Mouse (Mus musculus) myocyte (in vitro differentiated cells): Measurements from ENCODE around the gene Sdccag8. TPM values are rescaled to one million over a fixed set of nuclear protein-coding genes. Genes with fewer than 3 reads are reported as not detected.

Experiments used
- H3K27me3 ChIP-seq: one replicate; pipeline ENCODE4 v1.6.1; 2011; ENCODE audit not compliant: control insufficient read depth, insufficient read depth, insufficient read length
- H3K36me3 ChIP-seq: one replicate; pipeline ENCODE4 v1.6.1; 2011; ENCODE audit not compliant: control insufficient read depth, insufficient read depth
- H3K4me2 ChIP-seq: one replicate; pipeline ENCODE4 v1.6.1; 2011; ENCODE audit warnings: low read depth, control low read depth
- H3K4me3 ChIP-seq: one replicate; pipeline ENCODE4 v1.5.1; 2011; ENCODE audit warnings: mild to moderate bottlenecking, control low read depth, moderate library complexity
- H3K79me2 ChIP-seq: one replicate; pipeline ENCODE4 v1.6.1; 2011; ENCODE audit not compliant: control insufficient read depth, insufficient read depth
- H3ac ChIP-seq: one replicate; pipeline ENCODE4 v1.6.1; 2011; ENCODE audit not compliant: control insufficient read depth, insufficient read length
- CEBPB ChIP-seq: IDR thresholded peaks from 2 replicates; pipeline ENCODE4 v1.6.1; 2011; ENCODE audit warnings: mild to moderate bottlenecking, moderate library complexity; ENCODE audit not compliant: poor library complexity, insufficient read depth, severe bottlenecking
- E2F4 ChIP-seq: IDR thresholded peaks from one replicate; pipeline ENCODE4 v1.6.1; 2011; ENCODE audit warnings: mild to moderate bottlenecking, control low read depth, moderate library complexity; ENCODE audit not compliant: insufficient read depth
- MAX ChIP-seq: IDR thresholded peaks from one replicate; pipeline ENCODE4 v1.6.1; 2011; ENCODE audit warnings: low read depth, mild to moderate bottlenecking, control low read depth
- MYOD1 ChIP-seq, 3 experiments: IDR thresholded peaks; one replicate each; pipeline ENCODE4 v1.6.1; 2011; ENCODE audit warnings: control low read depth in 2 of 3, low read depth in 2 of 3, mild to moderate bottlenecking in 2 of 3, moderate library complexity in 1 of 3; ENCODE audit not compliant: insufficient read length in 2 of 3, control insufficient read depth in 1 of 3
- MYOG ChIP-seq, 3 experiments: IDR thresholded peaks; one replicate each; pipeline ENCODE4 v1.6.1; 2011; ENCODE audit warnings: control low read depth in 2 of 3, low read depth in 2 of 3, mild to moderate bottlenecking in 2 of 3; ENCODE audit not compliant: insufficient read length in 2 of 3, control insufficient read depth in 1 of 3, insufficient read depth in 1 of 3
- POLR2A ChIP-seq: IDR thresholded peaks from one replicate; pipeline ENCODE4 v1.6.1; 2011; ENCODE audit warnings: low read depth, mild to moderate bottlenecking, control low read depth, moderate library complexity; ENCODE audit not compliant: insufficient read length
- POLR2AphosphoS2 ChIP-seq: IDR thresholded peaks from one replicate; pipeline ENCODE4 v1.6.1; 2011; ENCODE audit warnings: low read depth, control low read depth; ENCODE audit not compliant: insufficient read length
- REST ChIP-seq: IDR thresholded peaks from one replicate; pipeline ENCODE4 v1.6.1; 2011; ENCODE audit warnings: mild to moderate bottlenecking, control low read depth, moderate library complexity; ENCODE audit not compliant: insufficient read depth, insufficient read length
- SRF ChIP-seq: IDR thresholded peaks from one replicate; pipeline ENCODE4 v1.6.1; 2011; ENCODE audit warnings: low read depth; ENCODE audit not compliant: control insufficient read depth, insufficient read length
- TCF12 ChIP-seq: IDR thresholded peaks from one replicate; pipeline ENCODE4 v1.6.1; 2011; ENCODE audit warnings: mild to moderate bottlenecking, control low read depth; ENCODE audit not compliant: poor library complexity, insufficient read depth, severe bottlenecking
- TCF3 ChIP-seq: IDR thresholded peaks from one replicate; pipeline ENCODE4 v1.6.1; 2011; ENCODE audit warnings: low read depth, control low read depth; ENCODE audit not compliant: insufficient read length
- USF1 ChIP-seq: IDR thresholded peaks from one replicate; pipeline ENCODE4 v1.6.1; 2011; ENCODE audit warnings: low read depth, mild to moderate bottlenecking, control low read depth, moderate library complexity
- polyA plus RNA-seq: library from polyadenylated mRNA; unstranded; fragments of >200 nt; fragmentation: generic; extraction: Trizol; gene quantifications from one replicate; pipeline ENCODE4 v1.2.1, GENCODE M21; 2012; ENCODE audit warnings: missing spikeins

Sdccag8 gene
- polyA plus RNA-seq, 1 experiment: 8.4 TPM

DNA sequence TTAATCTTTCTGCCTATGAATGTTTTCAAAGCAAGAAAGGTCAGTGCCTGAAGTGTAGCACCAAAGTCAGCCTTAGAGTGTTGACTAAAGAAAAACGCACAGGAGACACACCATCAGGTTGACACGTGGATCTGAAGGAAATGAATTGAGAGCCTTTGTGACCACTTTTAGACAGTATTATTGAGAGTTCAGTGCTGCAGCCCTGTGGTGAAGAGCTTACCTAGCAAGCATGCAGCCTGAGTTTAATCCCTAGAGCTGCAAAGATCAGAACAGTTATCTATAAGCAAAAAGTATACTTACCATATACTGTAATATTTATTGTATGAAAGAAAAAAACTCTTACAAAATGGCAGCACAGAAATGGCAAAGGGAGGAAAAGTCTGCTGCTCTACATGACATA, 223.9 kb downstream of the Sdccag8 start:
- Histone ChIP-seq H3K27me3 (no peaks in the 10 kb centered on the region), H3K79me2 (no peaks in the 10 kb centered on the region), H3K4me3 (no peak overlapping the region), H3K36me3 (no peaks in the 10 kb centered on the region), H3K4me2 (no peak overlapping the region), H3ac (no peak overlapping the region)
- TF ChIP-seq TCF3 (no peak), TCF12 (no peak), SRF (no peak), MYOG (IDR thresholded peaks at IDR 0.05; ENCODE audit: control insufficient read depth in 1 of 3, insufficient read depth in 1 of 3, insufficient read length in 2 of 3, low read depth in 2 of 3) (no peak), CEBPB (no peak), E2F4 (no peak), MAX (no peak), REST (no peak), POLR2AphosphoS2 (no peak), MYOD1 (IDR thresholded peaks at IDR 0.05; ENCODE audit: control insufficient read depth in 1 of 3, insufficient read length in 2 of 3, low read depth in 2 of 3) (no peak), POLR2A (no peak), USF1 (no peak)

DNA sequence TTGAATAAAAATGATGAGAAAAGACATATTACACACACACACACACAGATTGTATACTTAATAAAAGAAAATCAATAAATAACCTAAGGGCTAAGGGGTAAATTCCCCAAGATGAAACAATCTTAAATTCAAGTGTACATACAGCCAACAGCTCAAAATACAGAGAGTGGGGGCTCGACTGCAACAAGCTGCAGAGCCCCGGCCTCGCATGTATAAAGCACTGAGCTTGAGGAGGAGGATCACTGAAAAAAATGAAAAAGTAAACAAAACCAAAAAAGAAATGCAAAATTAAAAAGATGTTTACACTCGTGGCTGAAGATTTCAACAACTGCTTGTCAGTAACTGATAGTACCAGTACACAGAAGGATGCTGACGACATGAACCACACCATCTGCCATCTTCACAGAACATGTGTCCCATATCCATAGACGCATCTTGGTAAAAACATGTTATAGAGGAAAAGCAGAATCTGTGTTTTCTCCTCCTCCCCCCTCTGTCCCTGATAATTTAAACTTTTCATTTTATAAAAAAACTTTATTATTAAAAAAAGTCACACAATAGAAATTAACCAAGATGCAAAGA, 224.7 kb downstream of the Sdccag8 start:
- Histone ChIP-seq H3K27me3 (no peaks in the 10 kb centered on the region), H3K4me3 (no peak overlapping the region), H3K79me2 (no peaks in the 10 kb centered on the region), H3K36me3 (no peaks in the 10 kb centered on the region), H3ac (no peak overlapping the region), H3K4me2 (no peak overlapping the region)
- TF ChIP-seq POLR2A (no peak), REST (no peak), CEBPB (no peak), USF1 (no peak), TCF3 (no peak), MYOG (IDR thresholded peaks at IDR 0.05; ENCODE audit: control insufficient read depth in 1 of 3, insufficient read depth in 1 of 3, insufficient read length in 2 of 3, low read depth in 2 of 3) (no peak), MYOD1 (IDR thresholded peaks at IDR 0.05; ENCODE audit: control insufficient read depth in 1 of 3, insufficient read length in 2 of 3, low read depth in 2 of 3) (no peak), SRF (no peak), TCF12 (no peak), MAX (no peak), POLR2AphosphoS2 (no peak), E2F4 (no peak)

DNA sequence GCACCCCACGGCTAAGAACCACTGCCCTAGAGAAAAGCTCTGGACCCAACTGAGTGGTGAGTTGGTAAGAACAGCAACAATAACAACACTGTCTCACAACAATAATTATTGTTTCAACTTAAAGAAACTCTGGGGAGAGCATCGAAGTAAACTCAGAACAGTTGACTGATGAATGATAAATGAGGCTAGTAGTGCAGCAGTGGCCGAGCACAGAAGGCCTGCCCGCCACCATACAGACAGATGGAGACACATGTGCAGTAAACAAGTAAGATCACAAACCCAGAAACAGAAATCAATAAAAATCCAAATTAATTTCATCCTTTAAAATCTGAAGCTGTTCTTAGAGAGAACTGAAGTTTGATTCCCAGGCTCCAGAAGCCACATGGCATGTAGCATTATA, 225.6 kb downstream of the Sdccag8 start:
- Histone ChIP-seq H3ac (no peak overlapping the region), H3K4me2 (no peak overlapping the region), H3K36me3 (no peaks in the 10 kb centered on the region), H3K27me3 (no peaks in the 10 kb centered on the region), H3K4me3 (no peak overlapping the region), H3K79me2 (no peaks in the 10 kb centered on the region)
- TF ChIP-seq CEBPB (no peak), TCF3 (no peak), SRF (no peak), USF1 (no peak), MYOD1 (IDR thresholded peaks at IDR 0.05; ENCODE audit: control insufficient read depth in 1 of 3, insufficient read length in 2 of 3, low read depth in 2 of 3) (no peak), MYOG (IDR thresholded peaks at IDR 0.05; ENCODE audit: control insufficient read depth in 1 of 3, insufficient read depth in 1 of 3, insufficient read length in 2 of 3, low read depth in 2 of 3) (no peak)

DNA sequence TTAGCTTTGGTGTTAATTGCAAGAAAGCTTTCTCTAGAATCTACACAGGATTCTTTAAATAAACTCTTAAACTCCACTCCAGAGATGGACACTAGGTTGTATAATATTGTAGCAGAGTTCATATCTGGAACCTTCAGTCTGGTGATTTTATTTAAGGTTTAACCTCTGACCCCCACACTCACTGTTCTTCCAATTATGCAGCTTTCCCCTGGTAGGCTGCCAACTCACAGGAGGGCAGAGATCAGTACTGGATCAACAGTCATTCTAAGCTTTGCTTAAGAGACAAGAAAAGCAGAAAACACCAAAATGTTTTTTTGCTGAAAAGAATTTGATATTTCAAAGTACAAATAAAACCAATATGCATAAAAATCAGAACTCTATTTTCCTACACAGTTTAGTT, 231.4 kb downstream of the Sdccag8 start:
- H3K36me3 ChIP-seq: peaks cover 5% of the 10 kb centered on the region
- H3K79me2 ChIP-seq: no peaks in the 10 kb centered on the region
- no peak overlapping the region for H3ac ChIP-seq
- TF ChIP-seq TCF3: no peak
- no peak for TF ChIP-seq SRF
- no peak for TF ChIP-seq MYOG (IDR thresholded peaks at IDR 0.05; ENCODE audit: control insufficient read depth in 1 of 3, insufficient read depth in 1 of 3, insufficient read length in 2 of 3, low read depth in 2 of 3)
- TF ChIP-seq MAX: no peak
- no peak for TF ChIP-seq TCF12
- TF ChIP-seq POLR2AphosphoS2: no peak
- H3K4me3 ChIP-seq: no peak overlapping the region
- H3K4me2 ChIP-seq: no peak overlapping the region
- H3K27me3 ChIP-seq: no peaks in the 10 kb centered on the region

DNA sequence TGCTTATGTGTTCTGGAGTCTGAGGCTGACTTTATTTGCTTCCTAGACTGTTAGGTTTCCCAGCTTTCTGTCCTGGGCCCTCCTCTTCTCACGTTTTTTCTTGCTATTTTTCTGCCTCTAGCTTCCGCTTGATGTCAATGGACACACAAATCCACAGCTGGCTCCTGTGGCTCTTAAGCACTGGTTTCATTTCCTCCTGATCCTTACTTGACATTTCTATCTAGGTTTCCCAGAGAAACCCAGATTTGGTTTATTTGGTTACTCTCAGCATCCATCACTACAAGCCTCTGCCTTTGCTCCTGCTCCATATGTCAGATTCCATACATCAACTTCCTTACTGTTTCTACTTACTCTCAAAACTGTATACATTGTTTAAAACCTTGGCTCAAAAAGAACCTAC, 232.5 kb downstream of the Sdccag8 start:
- H3K4me3 ChIP-seq: no peak overlapping the region
- H3K4me2 ChIP-seq: no peak overlapping the region
- peaks cover 5% of the 10 kb centered on the region for H3K36me3 ChIP-seq
- TF ChIP-seq TCF12: no peak
- no peak for TF ChIP-seq CEBPB
- TF ChIP-seq POLR2AphosphoS2: no peak
- no peak for TF ChIP-seq MYOD1 (IDR thresholded peaks at IDR 0.05; ENCODE audit: control insufficient read depth in 1 of 3, insufficient read length in 2 of 3, low read depth in 2 of 3)
- no peak for TF ChIP-seq POLR2A
- no peak for TF ChIP-seq REST
- no peak for TF ChIP-seq TCF3
- no peak for TF ChIP-seq USF1
- TF ChIP-seq MAX: no peak
- no peak for TF ChIP-seq MYOG (IDR thresholded peaks at IDR 0.05; ENCODE audit: control insufficient read depth in 1 of 3, insufficient read depth in 1 of 3, insufficient read length in 2 of 3, low read depth in 2 of 3)
- no peak overlapping the region for H3ac ChIP-seq
- no peaks in the 10 kb centered on the region for H3K79me2 ChIP-seq
- no peaks in the 10 kb centered on the region for H3K27me3 ChIP-seq
